Mouse (Mus musculus): ENCODE measurements around the gene Tomm20l.

The Tomm20l gene

GRCm38 (mm10) chr12:71150167-71150566 is 38.9 kb downstream of the Tomm20l start:
- DNase-seq (ENCODE audit: extremely low spot score, low spot score) = no peak

- DNase-seq (ENCODE audit: extremely low spot score, low spot score) = no peak
Measured at GRCm38 (mm10) chr12:71154979-71155378, 43.8 kb downstream of the Tomm20l start.

GRCm38 (mm10) chr12:71157974-71158373 is 46.7 kb downstream of the Tomm20l start:
- DNase-seq (ENCODE audit: extremely low spot score, low spot score) = no peak

GRCm38 (mm10) chr12:71164410-71164809 is 53.2 kb downstream of the Tomm20l start:
- DNase-seq (ENCODE audit: extremely low spot score, low spot score) = no peak

- no peak for DNase-seq (ENCODE audit: extremely low spot score, low spot score)
Measured at GRCm38 (mm10) chr12:71169911-71170310, 58.7 kb downstream of the Tomm20l start.
